Mouse (Mus musculus) gonadal fat pad, adult 2 months (tissue): ENCODE measurements at regions not wholly inside any gene's neighbourhood (a gene's known extent, or its start where the extent isn't known, plus 50 kb on each side); places are given as distances from the start of the nearest gene placed in this dataset.

Experiments
- DNase-seq: peaks from one replicate; pipeline ENCODE4 v3.0.0-alpha.2; 2012; ENCODE audit warnings: low read depth

DNA sequence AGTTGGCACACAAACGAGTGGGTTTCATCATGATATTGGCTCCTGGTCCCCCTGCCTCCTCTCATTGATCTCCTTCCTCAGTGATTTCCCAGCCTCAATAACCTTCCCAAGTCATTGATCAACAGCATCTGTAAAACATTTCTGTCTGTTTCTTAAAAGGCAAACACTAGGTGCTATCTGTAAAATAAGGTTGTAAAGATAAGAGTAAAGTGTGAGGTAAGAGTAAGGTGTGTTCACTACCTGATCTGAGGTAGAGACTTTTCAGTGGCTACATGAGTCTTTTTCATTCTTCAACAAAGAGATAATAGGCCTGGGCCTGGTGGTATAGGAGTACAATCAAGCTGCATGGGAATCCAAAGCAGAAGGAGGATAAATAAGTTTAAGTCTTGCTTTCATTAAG lies 55.7 kb downstream of the Plk2 start:
- no peak for DNase-seq

- no peak for DNase-seq
Observed at GRCm38 (mm10) chr13:110452009-110452525, 57.2 kb downstream of the Plk2 start.

- no peak for DNase-seq
Observed at GRCm38 (mm10) chr13:110455085-110455484, 60.2 kb downstream of the Plk2 start.

DNA sequence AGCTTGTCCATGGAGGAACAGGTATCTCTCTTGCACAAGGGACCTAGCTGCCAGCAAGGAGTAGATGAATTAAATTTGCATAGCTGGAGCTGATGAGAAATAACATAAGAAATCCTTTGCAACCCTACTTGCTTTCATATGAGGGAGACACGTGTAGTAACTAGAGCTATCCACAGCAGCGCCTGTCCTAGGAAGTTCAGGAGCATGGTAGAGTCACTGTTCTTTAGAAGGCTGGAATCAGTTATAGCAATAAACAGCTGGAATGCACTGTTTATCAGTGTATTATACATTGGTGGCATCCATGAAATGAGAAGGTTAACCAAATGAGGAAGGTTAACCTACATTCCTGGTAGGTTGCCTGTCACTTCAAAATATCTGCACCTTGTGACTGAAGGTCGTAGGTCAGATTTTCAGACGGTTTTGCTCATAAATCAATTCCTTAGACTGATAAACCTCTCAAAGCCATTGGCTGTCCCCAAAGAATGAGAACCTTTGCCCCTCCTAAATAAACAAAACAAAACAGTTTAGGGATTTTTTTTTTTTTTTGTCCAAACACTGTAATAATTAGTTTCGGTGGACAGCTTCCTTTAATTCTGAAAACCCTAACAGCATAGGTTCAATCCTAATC lies 60.8 kb downstream of the Plk2 start:
- no peak for DNase-seq

- DNase-seq, result no peak
Observed at GRCm38 (mm10) chr13:110458701-110459100, 63.9 kb downstream of the Plk2 start.

DNA sequence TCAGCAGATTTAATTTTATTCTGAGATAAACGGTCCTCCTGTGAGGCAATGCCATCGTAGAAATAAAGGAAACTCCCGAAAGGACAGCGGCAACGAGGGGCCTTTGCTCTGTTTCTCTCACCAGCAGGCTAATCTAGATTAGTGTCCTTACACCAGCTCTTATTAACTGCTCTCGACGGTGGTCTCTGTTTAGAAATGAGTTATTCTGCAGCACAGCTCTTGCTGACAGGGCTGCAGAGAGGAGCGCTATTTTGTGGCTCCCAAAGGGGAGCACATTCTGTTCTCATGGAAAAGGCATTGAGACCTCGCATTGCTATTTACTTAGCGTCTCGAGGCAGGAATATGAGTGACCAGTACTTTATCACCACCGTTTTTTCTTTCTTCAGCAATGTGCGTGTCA lies 66.7 kb downstream of the Plk2 start:
- no peak for DNase-seq

- DNase-seq, result no peak
Observed at GRCm38 (mm10) chr13:110471526-110471925, 76.7 kb downstream of the Plk2 start.

DNA sequence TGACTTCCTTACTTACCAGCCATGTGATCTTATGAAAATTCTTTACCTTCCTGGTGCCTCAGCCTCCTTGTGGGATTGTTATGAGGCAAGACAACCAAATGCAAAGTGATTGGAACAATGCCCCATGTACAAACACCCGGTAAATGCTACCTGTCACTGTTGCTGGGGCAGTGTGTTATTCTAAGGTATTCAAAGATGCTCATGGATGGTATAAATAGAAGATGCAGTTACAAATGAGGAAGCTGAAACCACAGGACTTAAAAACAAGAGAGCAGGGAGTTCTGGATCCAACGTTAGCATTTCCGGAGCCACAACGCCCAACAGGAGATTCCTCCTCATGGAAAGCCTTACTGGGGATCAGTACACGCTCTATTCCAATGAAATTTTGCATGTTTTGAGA lies 82.9 kb downstream of the Plk2 start:
- no peak for DNase-seq

DNA sequence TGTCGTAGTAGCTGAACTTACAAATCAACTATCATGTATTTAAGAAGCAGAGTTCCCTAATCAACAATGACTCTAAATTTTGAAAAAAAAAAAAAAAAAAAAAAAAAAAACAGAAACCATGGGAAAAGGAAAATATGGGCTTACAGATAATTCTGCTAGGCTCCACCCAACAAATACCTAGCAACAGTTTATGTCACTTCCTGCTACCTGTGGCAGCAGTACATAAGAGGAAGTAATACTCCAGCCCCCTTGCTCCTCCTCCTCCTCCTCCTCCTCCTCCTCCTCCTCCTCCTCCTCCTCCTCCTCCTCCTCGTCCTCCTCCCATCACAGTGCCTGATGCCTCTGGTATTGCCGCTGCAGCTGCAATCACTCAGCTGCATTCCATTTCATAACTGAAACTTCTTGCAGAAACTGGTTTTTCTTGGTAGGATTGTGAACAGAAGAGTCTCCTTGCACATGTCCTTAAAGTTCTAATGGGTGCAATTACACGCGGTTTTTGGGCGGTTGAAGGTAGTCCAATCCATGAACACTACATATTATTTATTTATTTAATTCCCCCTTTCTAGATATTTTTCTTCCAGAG lies 89.6 kb downstream of the Plk2 start:
- no peak for DNase-seq

DNA sequence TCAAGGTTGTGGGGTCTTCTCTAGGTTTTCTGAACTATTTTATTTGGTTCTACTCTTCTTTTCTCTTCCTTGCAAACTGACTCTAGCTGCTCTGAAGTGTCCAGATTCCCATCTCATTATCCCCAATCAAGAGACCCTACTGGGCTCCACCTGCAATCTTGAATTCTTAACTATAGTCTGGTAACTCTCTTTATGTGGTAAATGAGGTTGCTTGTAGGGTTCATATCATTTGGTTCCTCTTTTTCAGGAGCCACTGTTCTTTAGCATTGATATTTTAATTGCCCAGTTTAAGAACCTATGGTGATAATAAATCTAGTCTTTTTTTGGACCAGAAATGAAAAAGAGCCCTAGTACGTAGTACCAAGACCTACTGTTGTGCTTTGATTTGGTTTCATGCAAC lies 90.7 kb downstream of the Plk2 start:
- no peak for DNase-seq

GRCm38 (mm10) chr13:110490166-110490565 lies 95.3 kb downstream of the Plk2 start:
- no peak for DNase-seq

DNA sequence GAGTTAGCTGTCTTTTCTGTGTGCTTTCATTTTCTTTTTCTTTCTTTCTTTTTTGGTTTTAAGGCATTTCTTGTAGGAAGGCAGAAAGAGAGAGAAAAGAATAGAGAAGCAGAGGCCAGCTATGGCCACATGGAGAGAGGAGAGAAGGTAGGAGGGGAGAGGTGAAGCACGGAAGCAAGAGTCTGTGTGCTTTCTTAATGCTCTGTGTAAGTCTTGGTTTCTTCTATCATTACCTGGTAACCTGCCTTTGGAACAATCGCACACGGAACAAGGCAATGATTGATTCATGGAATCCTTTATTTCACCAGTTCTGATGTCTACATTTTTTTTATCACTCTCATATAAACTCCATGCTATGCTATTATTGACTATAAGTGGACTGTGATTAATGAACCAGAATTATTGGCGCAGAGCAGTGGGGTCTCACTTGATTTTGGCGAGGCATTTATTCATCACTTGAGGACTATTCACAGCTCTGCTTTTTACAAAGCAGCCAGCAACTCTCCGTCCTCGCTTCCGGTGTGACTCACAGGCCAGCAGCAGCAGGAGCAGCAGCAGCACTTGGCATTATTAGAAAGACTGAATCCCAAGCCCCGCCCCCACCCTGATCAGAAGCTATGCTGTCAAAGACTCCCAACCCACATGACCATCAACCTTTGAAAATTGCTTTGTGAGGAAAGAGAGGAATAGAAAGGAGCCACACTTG lies 97.6 kb downstream of the Plk2 start:
- DNase-seq, result no peak

DNA sequence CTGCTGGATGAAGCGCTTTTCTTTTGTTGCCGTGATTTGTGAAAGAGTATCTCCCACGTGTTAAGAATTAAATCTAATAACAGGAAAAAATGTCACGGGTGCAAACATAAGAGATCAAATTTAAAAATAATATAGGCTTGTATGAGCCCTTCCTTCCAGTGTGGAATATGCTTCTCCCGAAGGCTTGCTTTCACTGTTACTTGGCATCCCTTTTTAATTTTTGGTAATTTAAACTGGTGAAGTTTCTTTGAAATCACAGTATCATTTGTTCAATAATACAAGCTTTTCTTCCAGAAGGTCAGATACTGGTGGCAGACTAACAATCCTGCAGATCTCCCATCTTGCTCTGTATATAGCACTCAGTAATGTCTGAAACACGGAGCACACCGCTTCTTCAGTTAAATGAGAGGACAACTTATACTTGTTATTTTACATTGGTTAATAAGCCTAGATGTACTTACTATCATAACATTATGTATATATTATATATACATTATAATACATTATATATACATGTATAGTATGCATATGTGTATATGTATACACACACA lies 98.2 kb downstream of the Plk2 start:
- DNase-seq, result no peak

DNA sequence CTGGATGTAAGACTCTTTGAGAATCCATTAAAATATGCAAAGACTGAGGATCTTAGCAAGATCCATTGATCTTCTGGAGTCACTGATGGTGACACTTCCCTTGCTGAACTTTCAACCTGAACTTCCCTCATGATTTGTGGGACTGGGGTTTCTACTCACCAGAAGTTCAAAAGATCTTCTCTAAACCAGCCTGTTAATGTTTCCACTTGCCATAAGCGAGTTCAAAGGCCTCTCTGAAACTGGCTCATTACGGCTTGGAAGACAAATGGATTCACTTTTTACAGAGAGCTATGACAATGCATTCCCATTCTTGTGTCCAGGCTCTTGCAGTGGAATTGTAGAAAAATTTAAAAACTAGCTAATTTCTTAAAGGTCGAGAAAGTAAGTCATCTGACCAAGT lies 102.6 kb downstream of the Plk2 start:
- no peak for DNase-seq

GRCm38 (mm10) chr13:110507814-110508362 lies 113.0 kb downstream of the Plk2 start:
- no peak for DNase-seq

GRCm38 (mm10) chr13:110517986-110518385 lies 123.1 kb downstream of the Plk2 start:
- DNase-seq, result no peak

GRCm38 (mm10) chr13:110522974-110523373 lies 128.1 kb downstream of the Plk2 start:
- DNase-seq, result no peak

DNA sequence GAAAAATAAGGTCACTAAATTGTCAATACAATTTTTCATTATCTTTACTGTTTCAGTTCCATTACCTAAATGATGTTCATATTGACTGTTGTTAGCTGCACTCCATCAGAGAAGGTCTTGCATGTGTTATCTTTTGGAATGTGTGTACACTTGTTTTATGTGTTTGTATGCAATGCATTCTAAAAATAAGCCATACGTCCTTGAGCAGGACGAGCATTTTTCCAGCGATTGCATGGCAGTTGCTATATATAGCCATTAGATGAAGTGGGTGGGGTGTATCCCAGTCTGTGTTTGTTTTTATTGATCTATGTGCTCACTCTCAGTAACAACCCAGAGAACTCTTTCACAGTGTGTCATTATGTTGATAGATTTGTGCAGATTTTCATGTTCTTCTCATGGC lies 132.8 kb downstream of the Plk2 start:
- no peak for DNase-seq

GRCm38 (mm10) chr13:110529624-110530023 lies 134.8 kb downstream of the Plk2 start:
- DNase-seq, result peak; percentile 52

DNA sequence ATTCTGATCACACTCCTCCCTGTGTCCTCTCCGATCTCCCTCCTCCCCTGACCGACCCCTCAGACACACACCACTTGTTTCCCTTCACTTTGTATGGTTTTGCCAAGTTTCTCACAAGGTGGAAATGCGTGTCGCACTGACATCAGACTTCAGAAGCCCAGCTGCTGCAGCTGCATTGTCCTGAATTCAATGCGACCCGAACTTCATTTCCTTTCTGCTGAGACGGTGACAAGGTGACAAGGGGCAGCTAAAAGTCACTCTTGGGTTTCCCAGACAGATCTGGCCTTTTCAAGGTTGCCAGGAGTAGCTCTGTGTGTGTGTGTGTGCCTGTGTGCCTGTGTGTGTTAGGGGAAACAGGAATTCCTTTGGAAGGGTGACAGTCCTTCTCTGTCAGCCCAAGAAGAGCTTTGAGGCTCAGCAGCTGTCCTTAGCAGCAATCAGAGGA lies 139.5 kb downstream of the Plk2 start:
- DNase-seq, result no peak

- no peak for DNase-seq
Observed at GRCm38 (mm10) chr13:110535785-110536184, 140.9 kb downstream of the Plk2 start.

- DNase-seq, result no peak
Observed at GRCm38 (mm10) chr13:110537960-110538463, 143.2 kb downstream of the Plk2 start.
